21 mouse cellular contexts compared by ENCODE assay signal in the genomic region with DNA sequence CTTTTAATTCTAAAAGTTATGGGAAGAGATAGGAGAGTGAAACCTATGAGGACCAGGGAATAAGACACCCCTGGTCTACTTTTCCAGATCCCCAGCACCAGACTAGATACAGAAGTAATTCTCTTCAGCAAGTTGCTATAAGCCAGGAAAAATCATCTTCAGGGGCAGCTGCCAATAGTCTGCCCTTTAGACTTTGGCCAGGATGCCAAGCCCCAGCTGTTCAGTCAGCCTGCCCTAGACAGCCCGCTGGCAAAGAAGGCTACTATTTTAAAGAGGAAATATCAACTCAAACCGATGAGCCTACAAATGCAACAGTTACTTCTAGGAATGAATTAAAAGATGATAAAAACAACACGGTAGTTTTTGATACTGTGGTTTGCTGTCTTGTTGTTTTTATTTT.
DNase-seq lines count a peak whose midpoint lies in the region; ATAC-seq lines count a peak whose summit lies in the region.
"Had no signal": no experiment of that assay in that cellular context is flagged by ENCODE, and none has a peak within 500 bp of the region (broad histone marks: within the 10 kb centered on the region; RNA-seq: fewer than 3 reads in every experiment).

No protein-coding gene starts in this region.

- H3K4me2 ChIP-seq in kidney, embryonic 16.5 days (replicated peaks; ENCODE audit: low read depth, low read length) = no peak overlapping the region
- H3K4me2 ChIP-seq: embryonic facial prominence, embryonic 13.5 days; forebrain, embryonic 15.5 days; heart, embryonic 13.5 days; limb, embryonic 13.5 days; liver, embryonic 15.5 days; neural tube, embryonic 12.5 days had no signal

- H3K4me1 ChIP-seq in kidney, embryonic 16.5 days (ENCODE audit: insufficient read depth, low read length) = no peaks in the 10 kb centered on the region
- H3K4me1 ChIP-seq: embryonic facial prominence, embryonic 13.5 days; forebrain, embryonic 15.5 days; heart, embryonic 13.5 days; limb, embryonic 13.5 days; liver, embryonic 15.5 days; midbrain, embryonic 10.5 days; neural tube, embryonic 12.5 days had no signal

- H3K27me3 ChIP-seq in kidney, embryonic 16.5 days (ENCODE audit: insufficient read depth, low read length) = no peaks in the 10 kb centered on the region
- H3K27me3 ChIP-seq: embryonic facial prominence, embryonic 13.5 days; forebrain, embryonic 15.5 days; heart, embryonic 13.5 days; limb, embryonic 13.5 days; liver, embryonic 15.5 days; neural tube, embryonic 12.5 days had no signal

- no peak for ATAC-seq in cerebellum, adult (ENCODE audit: insufficient number of reproducible peaks, low FRiP score, low TSS enrichment)
- ATAC-seq in kidney, embryonic 16.5 days (ENCODE audit: low FRiP score, low TSS enrichment) = no peak
- ATAC-seq: forebrain, embryonic 15.5 days had no signal

- H3K27ac ChIP-seq in kidney, embryonic 16.5 days (ENCODE audit: low read length) = no peak overlapping the region
- H3K27ac ChIP-seq: embryonic facial prominence, embryonic 13.5 days; forebrain, embryonic 15.5 days; heart, embryonic 13.5 days; limb, embryonic 13.5 days; liver, embryonic 15.5 days; macrophage; midbrain, embryonic 10.5 days; neural tube, embryonic 12.5 days had no signal

- no peak overlapping the region for H3K4me3 ChIP-seq in kidney, embryonic 16.5 days (ENCODE audit: low read length)
- H3K4me3 ChIP-seq: embryonic facial prominence, embryonic 13.5 days; forebrain, embryonic 15.5 days; heart, embryonic 13.5 days; limb, embryonic 13.5 days; liver, embryonic 15.5 days; midbrain, embryonic 10.5 days; neural tube, embryonic 12.5 days had no signal

- peak; percentile 20 to 51 for DNase-seq in cerebellum, postnatal 4 days (ENCODE audit: low spot score in 2 of 2)
- DNase-seq in kidney, adult 18-20 months = peak; percentile 34
- DNase-seq in brain, adult 2 months (ENCODE audit: low read depth, low spot score) = peak; percentile 27
- DNase-seq in kidney, postnatal 10 days = peak; percentile 19
- DNase-seq in right cerebral cortex, postnatal 25 days = no peak
- DNase-seq in embryo, embryonic 10 days (ENCODE audit: low spot score) = no peak
- DNase-seq: B cell, adult 2 months; heart, adult 18-20 months; heart, postnatal 36 days; right cerebral cortex, adult 18-20 months; thymus, postnatal 25 days had no signal

- WGBS in kidney, embryonic 16.5 days = 87% methylated on average over 3 of the region's 3 CpGs

- H3K9me3 ChIP-seq in kidney, embryonic 16.5 days (ENCODE audit: low read length) = no peaks in the 10 kb centered on the region
- H3K9me3 ChIP-seq: embryonic facial prominence, embryonic 13.5 days; forebrain, embryonic 15.5 days; heart, embryonic 13.5 days; limb, embryonic 13.5 days; liver, embryonic 15.5 days; midbrain, embryonic 10.5 days; neural tube, embryonic 12.5 days had no signal

- no peak overlapping the region for H3K9ac ChIP-seq in kidney, embryonic 16.5 days (replicated peaks; ENCODE audit: low read length)
- H3K9ac ChIP-seq: embryonic facial prominence, embryonic 13.5 days; forebrain, embryonic 15.5 days; heart, embryonic 13.5 days; limb, embryonic 13.5 days; liver, embryonic 15.5 days; neural tube, embryonic 12.5 days had no signal

- H3K36me3 ChIP-seq in kidney, embryonic 16.5 days (ENCODE audit: insufficient read depth, low read length) = no peaks in the 10 kb centered on the region
- H3K36me3 ChIP-seq: embryonic facial prominence, embryonic 13.5 days; forebrain, embryonic 15.5 days; heart, embryonic 13.5 days; limb, embryonic 13.5 days; liver, embryonic 15.5 days; midbrain, embryonic 10.5 days; neural tube, embryonic 12.5 days had no signal

Comparison
In these comparisons a context has a peak if more than half of its experiments do, and no peak if none do; other contexts are left out.
1. DNase-seq: peak in cerebellum, postnatal 4 days (2 of 2), kidney, adult 18-20 months (single experiment), brain, adult 2 months (single experiment) and kidney, postnatal 10 days (single experiment); none in right cerebral cortex, postnatal 25 days (single experiment) and embryo, embryonic 10 days (single experiment).